Mouse (Mus musculus) right cerebral cortex, postnatal 10 days (tissue): ENCODE measurements around the gene Fos.
"Not testable (repeated sequence)": the region's sequence is repeated elsewhere in the genome, so short reads cannot be mapped to it uniquely, and the experiment has no call there.

Source experiments
- DNase-seq, 2 experiments: peaks; one replicate each; pipeline ENCODE4 v3.0.0; 2021; ENCODE audit warnings: low spot score in 2 of 2

Fos gene

DNA sequence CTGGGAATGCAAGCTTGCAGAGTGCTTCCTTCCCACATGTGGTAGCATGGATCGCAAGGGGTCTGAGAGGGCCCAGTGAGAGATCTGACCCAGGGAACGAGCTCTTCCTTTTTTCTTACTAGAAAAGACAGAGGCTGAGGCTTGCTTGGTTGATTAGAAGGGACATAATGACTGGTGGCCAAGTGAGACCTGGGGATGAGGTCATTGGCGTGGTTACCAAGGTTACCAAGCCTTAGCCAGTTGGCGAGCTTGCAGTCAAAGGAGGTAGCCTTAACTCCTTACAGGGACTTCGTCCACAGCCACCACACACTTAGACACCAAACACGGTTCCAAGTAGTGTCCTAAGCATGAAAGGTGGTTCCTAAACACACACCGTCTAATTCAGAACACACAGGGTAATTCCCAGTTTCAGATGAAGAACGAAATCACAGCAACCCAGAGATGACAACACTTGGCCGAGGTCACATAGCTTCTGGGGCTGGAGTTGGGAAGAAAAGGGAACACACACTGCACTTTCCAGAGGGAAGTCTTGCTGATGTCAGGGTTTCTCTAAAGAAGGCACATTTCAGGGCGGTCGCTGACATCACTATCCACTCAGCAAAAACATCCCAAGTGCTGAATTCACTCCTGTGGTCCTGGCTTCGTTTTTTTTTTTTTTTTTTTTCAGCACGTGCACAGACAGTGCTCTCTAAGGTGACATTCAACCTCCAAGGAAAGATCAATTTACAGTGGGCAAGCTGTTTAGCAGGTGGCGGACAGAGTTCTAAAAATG is 49.9 kb downstream of the Fos start:
- no peak for DNase-seq

DNA sequence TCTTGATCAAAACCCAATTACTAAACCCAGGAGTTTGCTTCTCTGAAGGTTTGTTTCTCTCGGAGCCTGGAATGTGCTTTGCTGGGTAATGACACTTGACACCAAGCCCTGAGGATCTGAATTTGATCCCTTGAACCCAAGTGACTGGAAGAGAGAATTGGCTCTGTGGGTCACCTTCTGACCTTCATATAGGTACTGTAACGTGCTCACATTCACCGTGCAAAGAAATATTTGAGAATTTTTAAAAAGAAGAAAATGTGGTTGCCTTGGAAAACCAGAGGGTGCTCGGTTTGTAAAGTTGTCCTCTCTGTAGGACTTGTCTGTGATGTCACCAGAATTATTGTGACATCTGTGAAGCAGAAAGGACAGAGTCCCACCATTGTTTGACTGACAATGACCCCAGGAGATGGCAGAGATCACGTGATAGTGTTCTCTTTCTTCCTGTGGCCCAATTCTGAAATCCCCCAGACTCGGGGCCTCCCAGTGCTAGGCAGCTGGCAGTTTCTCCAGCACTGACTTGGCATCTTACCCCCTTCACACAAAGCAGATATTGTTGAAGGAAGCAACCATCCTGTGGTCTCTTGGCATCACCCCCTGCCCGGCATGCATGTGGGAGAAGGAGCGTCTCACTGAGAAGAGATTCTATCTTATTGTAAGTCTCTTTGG is 50.6 kb downstream of the Fos start:
- peak; percentile 39 to 41 for DNase-seq

DNA sequence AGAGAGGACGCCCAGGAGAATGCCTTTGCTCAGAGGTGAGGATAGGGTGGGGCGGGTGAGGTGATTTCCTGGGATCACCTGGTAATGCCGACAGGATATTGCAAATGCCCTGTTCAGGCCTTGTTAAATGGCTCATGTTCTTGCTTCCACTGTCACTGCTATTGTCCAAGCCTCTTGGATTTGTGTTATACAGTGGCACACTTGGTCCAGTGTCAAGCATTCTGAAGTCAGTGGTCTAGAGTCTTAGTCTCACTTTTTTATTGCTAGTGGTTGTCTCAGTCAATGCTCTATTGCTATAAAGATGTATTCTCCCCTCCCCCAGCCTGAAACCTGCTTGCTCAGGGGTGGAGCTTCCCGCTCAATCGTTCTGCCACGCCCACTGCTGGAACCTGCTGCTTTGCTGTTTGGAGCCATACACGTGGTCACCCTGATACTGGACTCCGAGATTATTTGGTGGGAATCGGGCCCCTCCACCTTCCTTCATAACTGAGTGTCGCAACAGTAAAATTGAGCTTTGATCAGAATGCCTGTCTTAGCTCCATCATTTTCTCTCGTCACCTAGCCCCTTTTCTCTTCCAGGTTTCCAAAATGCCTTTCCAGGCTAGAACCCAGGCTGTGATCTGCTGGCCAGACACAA is 51.3 kb downstream of the Fos start:
- not testable (repeated sequence) for DNase-seq
